Mouse (Mus musculus) small intestine, adult 2 months (tissue): Measurements from ENCODE around the gene Cwf19l1.

ENCODE experiments used
- CTCF ChIP-seq: fragments of 200-500 bp; IDR thresholded peaks from 2 replicates; pipeline ENCODE4 v1.5.1; 2012; ENCODE audit warnings: low read depth, mild to moderate bottlenecking, control low read depth, inconsistent platforms, low read length, moderate library complexity, mixed read lengths; ENCODE audit not compliant: insufficient replicate concordance, insufficient read length; ENCODE audit errors: extremely low read depth
- POLR2A ChIP-seq: fragments of 200-500 bp; IDR thresholded peaks from 2 replicates; pipeline ENCODE4 v1.6.1; 2012; ENCODE audit warnings: low read depth, mild to moderate bottlenecking, control low read depth, inconsistent platforms, low read length, moderate library complexity

DNA sequence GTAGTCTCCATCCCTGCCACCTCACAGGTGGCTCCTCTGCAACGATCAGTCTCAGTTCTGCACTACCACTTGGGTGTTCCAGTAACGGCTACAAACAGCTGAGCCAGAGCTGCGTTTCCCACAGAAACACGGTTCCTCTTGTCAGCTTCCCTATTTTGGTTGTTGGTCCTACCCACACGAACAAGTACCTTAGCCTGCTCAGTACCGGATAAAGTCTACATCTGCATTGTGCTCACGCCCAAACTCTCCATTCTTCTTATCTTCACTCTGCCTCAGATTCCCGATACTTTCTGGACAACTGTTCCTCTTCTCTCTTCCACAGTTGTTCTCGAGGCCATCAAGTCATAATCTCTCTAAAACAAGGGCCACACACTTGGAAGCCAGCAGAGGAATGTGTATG lies 8.7 kb upstream of the Cwf19l1 start:
- TF ChIP-seq POLR2A = no peak
- TF ChIP-seq CTCF = no peak
